In genomic region chr11:6415551-6416404, GRCm38 (mm10) we compare ENCODE assay signal across 8 mouse cellular contexts. TPM values are rescaled to one million over a fixed set of nuclear protein-coding genes. Genes with fewer than 3 reads are reported as not detected.
A peak's percentile ranks its signal among the peaks of the same experiment; 100 is the strongest.
DNase-seq lines count a peak whose midpoint lies in the region; ATAC-seq lines count a peak whose summit lies in the region.

No protein-coding gene starts in this region.

- H3K36me3 ChIP-seq in hindbrain, embryonic 14.5 days (replicated peaks; ENCODE audit: control insufficient read depth, insufficient read depth), result peaks cover 32% of the 10 kb centered on the region

- peak; percentile 97 for ATAC-seq in hindbrain, embryonic 14.5 days (ENCODE audit: low FRiP score)

- H3K4me2 ChIP-seq in hindbrain, embryonic 14.5 days (replicated peaks), result peak overlapping the region; percentile 88

- no peaks in the 10 kb centered on the region for H3K27me3 ChIP-seq in hindbrain, embryonic 14.5 days (ENCODE audit: control insufficient read depth, insufficient read depth, low read length)

- peak overlapping the region; percentile 90 for H3K4me3 ChIP-seq in hindbrain, embryonic 14.5 days (replicated peaks; ENCODE audit: low read length)

- WGBS in hindbrain, embryonic 14.5 days, result under 1% methylated on average over 84 of the region's 102 CpGs

- peaks cover 28% of the 10 kb centered on the region for H3K4me1 ChIP-seq in hindbrain, embryonic 14.5 days (replicated peaks; ENCODE audit: control insufficient read depth, insufficient read depth, low read length)

- peak overlapping the region; percentile 98 for H3K9ac ChIP-seq in hindbrain, embryonic 14.5 days

- H3K27ac ChIP-seq in hindbrain, embryonic 14.5 days, result peak overlapping the region; percentile 96

- no peaks in the 10 kb centered on the region for H3K9me3 ChIP-seq in hindbrain, embryonic 14.5 days (ENCODE audit: control insufficient read depth, low read length)

- peak; percentile 98 for DNase-seq in T-cell, adult 2 months (ENCODE audit: low spot score)
- DNase-seq in cerebellum, postnatal 25 days, result peak; percentile 100
- peak; percentile 99 to 100 for DNase-seq in frontal cortex, postnatal 25 days (ENCODE audit: low spot score in 2 of 2)
- DNase-seq in hindbrain, embryonic 14.5 days (ENCODE audit: low spot score), result peak; percentile 96
- peak; percentile 99 for DNase-seq in layer of hippocampus, postnatal 36 days
- peak; percentile 98 for DNase-seq in lung, postnatal 25 days (ENCODE audit: low spot score)
- DNase-seq in retina, adult 2 months (ENCODE audit: low read depth, low spot score), result peak; percentile 87
- peak; percentile 100 for DNase-seq in thymus, postnatal 25 days

RNA-seq across cellular contexts. Expression of gene Ppia, which starts 0.5 kb away (rescaled TPM):
- polyA plus RNA-seq in hindbrain, embryonic 14.5 days (2014; fragmentation: Nextera tagmentation; extraction: Ambion mirVana), result 4,304 and 4,427 TPM in 2 replicates
- 1,000 to 10,000 TPM; 1,662 to 1,810 TPM for total RNA-seq in layer of hippocampus, postnatal 36 days (2021)

RNA-seq across cellular contexts. Expression of gene Zmiz2, which starts 26.9 kb away (rescaled TPM):
- 31.7 and 33.5 TPM in 2 replicates for polyA plus RNA-seq in hindbrain, embryonic 14.5 days (2014; fragmentation: Nextera tagmentation; extraction: Ambion mirVana)
- total RNA-seq in layer of hippocampus, postnatal 36 days (2021), result 100 to 1,000 TPM; 152 to 170 TPM

RNA-seq across cellular contexts. Expression of gene H2afv, which starts 28.5 kb away (rescaled TPM):
- polyA plus RNA-seq in hindbrain, embryonic 14.5 days (2014; fragmentation: Nextera tagmentation; extraction: Ambion mirVana), result 239 and 249 TPM in 2 replicates
- 10 to 100 TPM; 41.8 to 42.6 TPM for total RNA-seq in layer of hippocampus, postnatal 36 days (2021)

RNA-seq across cellular contexts. Expression of gene Purb, which starts 59.9 kb away (rescaled TPM):
- 9.8 and 9.9 TPM in 2 replicates for polyA plus RNA-seq in hindbrain, embryonic 14.5 days (2014; fragmentation: Nextera tagmentation; extraction: Ambion mirVana)
- 100 to 1,000 TPM; 255 to 257 TPM for total RNA-seq in layer of hippocampus, postnatal 36 days (2021)

Comparison
In these comparisons a context has a peak if more than half of its experiments do, and no peak if none do; other contexts are left out.
1. Peak in every context shown above with its lines: DNase-seq, ATAC-seq, H3K4me3 ChIP-seq and H3K27ac ChIP-seq.